Mouse (Mus musculus) layer of hippocampus, adult 2 months (tissue): ENCODE measurements at regions not wholly inside any gene's neighbourhood (a gene's known extent, or its start where the extent isn't known, plus 50 kb on each side); places are given as distances from the start of the nearest gene placed in this dataset.

Experiments used
- DNase-seq, 2 experiments: peaks; one replicate each; pipeline ENCODE4 v3.0.0; 2022; ENCODE audit warnings: low spot score in 2 of 2
- H3K27ac ChIP-seq: fragments of 200-600 bp; 2 replicates; pipeline ENCODE4 v1.8.1; 2022
- H3K4me3 ChIP-seq: fragments of 200-600 bp; 2 replicates; pipeline ENCODE4 v1.8.1; 2022; ENCODE audit warnings: mild to moderate bottlenecking
- CTCF ChIP-seq: fragments of 200-600 bp; conservative IDR thresholded peaks from 2 replicates; pipeline ENCODE4 v1.8.1; 2022; ENCODE audit warnings: antibody characterized with exemption, mild to moderate bottlenecking, moderate library complexity

DNA sequence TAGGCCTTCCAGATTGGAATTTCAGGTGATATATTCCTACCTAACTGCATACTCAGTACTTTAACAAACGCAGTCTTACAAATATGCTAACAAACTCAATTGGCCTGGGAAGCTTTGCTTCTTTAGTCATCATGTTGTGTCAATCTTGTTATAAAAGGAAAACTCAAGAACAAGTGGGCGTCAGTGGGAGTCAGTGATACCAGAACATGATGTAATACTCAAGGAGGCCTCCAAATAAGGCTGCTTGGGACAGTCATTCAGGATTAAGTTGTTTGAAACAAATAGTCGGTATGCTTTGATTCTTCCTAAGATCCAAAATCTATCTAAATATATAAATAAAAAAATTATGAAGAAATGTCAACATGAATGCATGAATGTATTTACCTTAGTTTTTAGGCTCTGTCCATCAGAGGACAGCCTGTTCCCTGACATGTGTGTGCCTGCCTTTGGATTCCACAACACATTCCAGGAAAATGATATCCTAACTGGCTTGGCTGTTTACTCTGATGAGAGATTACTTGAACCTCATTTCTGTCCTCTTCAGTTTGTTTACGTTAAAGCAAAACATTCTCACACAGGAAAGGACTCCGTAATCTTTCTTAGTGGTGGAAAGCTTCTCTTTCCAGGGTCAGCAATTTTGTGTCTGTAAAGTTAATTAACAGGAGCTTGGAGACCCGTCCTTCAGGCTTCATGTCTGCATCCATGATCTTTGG, 345.7 kb upstream of the Marcks start:
- DNase-seq = no peak
- Histone ChIP-seq H3K27ac (no peak overlapping the region), H3K4me3 (no peak overlapping the region)
- no peak for TF ChIP-seq CTCF

DNA sequence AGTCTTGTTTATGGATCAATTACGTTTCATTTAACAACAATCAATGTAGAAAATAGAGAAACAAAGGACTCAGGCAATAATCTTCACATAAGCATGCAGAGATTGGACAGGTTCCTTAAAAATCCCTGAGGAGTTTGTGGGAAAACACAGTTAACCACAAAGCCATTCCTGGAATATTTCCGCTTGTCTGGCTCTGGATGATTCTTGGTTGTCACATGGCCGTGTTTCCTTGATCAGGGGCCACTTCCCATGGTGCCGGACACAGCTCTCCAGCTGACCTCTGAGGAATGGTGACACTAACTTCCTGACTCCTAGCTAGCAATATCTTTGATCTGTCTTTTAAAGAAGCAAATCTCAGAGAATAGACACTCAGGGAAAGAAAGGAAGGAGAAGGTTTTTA, 344.8 kb upstream of the Marcks start:
- no peak for DNase-seq
- no peak overlapping the region for H3K4me3 ChIP-seq
- no peak for TF ChIP-seq CTCF
- H3K27ac ChIP-seq = no peak overlapping the region

DNA sequence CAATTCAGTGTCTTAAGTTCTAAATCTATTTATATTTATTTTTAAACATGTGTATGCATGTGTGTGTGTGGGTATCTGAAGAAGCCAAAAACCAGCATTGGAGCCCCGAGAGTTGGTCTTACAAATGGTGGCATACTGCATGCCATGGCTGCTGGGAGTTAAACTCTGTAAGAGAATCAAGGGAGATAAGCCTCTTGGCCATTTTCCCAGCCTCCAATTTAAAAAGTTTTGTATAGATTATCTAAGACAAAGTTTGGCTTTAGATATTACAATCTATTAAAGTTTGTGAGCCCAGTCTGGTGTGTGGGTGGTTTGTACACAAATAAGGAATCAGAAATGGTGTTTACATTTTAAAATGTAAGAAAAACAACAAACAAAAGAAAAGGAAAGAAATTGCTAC, 343.2 kb upstream of the Marcks start:
- no peak for DNase-seq
- Histone ChIP-seq H3K4me3 (no peak overlapping the region), H3K27ac (no peak overlapping the region)
- TF ChIP-seq CTCF = no peak

DNA sequence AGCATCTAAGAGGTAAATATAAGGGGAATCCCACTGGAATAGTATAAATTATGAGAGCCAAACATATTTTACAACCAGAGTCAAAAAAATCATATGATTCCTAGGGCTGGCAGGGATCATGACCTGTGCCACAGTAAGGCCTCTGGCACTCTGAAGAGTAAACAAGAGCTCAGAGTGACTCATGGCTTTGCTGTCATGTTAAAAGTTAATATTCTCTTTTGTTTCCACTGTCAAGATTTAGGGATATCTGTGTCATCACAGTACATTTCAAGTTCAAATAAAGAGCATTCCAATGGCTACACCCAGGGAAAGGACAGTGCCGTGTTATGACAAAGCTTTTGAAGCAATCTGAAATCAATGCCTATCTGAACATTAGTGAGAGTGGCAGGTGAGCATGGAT, 341.6 kb upstream of the Marcks start:
- no peak for TF ChIP-seq CTCF
- no peak overlapping the region for H3K4me3 ChIP-seq
- no peak for DNase-seq
- no peak overlapping the region for H3K27ac ChIP-seq

DNA sequence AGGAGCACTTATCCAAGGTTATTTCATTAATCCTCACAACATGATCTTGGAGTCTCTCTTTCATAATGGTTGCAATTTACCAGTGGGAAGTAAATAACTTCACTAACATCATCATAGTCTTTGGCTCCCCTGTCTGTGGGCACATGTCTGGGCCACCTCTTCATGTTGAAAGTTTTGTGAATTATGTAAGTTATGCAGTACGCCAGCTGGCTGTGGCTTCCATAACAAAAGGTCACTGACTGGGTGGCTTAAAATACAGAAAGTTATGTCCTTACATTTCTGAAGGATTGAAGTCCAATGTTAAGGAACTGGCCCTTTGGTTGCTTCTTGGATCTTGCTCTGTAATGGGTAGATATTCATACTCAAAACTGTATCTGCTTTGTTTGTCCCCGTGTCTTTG, 339.4 kb upstream of the Marcks start:
- TF ChIP-seq CTCF = no peak
- no peak overlapping the region for H3K27ac ChIP-seq
- H3K4me3 ChIP-seq = no peak overlapping the region
- DNase-seq = no peak

DNA sequence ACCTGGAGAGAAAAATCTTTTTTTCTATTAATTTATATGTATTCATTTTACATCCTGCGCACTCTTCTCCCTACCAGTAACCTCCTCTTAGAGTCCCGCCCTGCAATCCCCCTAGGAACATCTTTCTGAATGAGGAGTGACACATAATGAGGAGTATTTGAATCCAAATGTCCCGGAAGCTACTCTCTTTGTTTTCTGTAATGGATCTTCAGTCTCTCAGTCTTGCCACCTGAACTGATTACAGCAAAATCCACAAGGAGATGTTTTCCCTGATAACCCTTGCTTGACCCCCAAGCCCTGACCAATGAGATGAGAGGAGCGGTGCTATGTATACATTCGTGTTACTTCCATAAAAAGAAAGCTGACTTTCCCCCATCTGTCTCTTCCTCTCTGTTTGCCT, 334.4 kb upstream of the Marcks start:
- Histone ChIP-seq H3K27ac (no peak overlapping the region), H3K4me3 (no peak overlapping the region)
- no peak for DNase-seq
- TF ChIP-seq CTCF = no peak

DNA sequence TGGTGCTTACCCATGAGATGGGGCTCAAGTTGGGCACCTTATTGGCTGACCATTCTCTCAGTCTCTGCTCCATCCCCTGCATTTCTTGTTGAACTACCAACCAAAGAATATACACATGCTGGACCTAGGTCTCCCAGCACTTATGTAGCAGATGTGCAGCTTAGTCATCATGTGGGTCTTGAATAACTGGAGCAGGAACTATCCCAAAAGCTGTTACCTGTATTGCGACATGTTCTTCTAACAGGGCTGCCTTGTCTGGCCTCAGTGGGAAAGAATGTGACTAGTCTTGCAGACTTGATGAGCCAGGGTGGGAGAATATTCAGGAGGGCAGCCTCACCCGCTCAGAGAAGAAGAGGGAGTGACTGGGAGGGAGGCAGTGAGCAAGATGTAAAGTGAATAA, 318.7 kb upstream of the Marcks start:
- Histone ChIP-seq H3K4me3 (no peak overlapping the region), H3K27ac (no peak overlapping the region)
- no peak for TF ChIP-seq CTCF
- no peak for DNase-seq

DNA sequence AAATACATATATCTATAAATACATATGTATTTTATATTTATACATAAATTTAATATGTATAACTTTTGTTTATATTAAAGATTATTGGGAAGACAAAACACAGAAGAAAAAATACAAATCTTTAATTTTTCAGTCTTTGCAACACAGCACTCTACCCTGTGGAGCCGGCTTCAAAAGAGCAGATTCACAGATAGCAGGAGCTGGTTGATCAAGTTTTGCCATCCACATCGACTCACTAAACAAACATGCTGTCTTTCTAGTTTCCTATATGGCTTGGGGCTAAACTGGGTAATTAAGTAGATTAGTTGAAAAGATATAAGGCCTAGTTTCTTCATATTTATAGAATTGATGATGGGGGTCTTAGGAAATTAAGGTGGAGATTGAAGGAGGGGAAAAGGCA, 311.2 kb upstream of the Marcks start:
- no peak for TF ChIP-seq CTCF
- no peak for DNase-seq
- H3K27ac ChIP-seq = no peak overlapping the region
- no peak overlapping the region for H3K4me3 ChIP-seq

DNA sequence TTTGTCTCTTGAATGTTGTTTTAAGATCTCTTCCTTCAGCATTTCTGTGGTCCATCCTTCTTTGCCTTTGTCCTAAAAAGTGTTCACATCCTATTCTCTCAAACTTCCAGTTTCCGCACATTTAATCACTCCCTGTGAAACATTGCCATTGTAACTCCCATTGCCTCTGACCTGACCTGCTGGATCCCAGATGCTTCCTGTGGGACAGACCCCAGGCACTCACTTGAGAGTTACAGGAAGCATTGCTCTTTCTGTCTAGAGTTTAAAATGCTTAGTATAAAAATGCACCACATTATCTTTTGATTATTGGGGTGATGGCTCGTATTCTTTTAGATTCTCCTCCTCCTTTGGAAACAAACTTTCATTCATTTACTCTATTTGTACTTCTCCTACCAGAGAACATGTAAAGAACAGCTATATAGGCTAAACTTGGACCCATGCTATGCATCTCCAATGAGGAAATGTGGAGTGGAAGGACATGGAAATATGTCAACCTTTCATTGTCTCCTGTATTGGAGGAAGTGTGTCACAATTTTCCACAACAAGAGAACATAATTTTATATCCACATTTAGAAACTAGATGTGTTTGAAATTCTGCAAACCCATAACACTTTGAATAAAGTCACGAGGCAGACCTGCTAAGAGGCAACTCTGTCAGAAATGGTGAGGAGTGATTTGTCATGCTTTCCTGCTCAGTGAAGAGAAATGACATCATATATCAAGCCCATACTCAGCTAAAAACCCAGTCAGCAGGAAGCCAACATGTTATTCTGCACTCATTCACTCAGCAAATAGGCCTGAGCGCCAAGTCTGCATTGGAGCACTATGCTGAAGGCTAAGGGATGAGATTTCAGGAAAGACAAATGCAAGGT, 308.8 kb upstream of the Marcks start:
- no peak overlapping the region for H3K4me3 ChIP-seq
- TF ChIP-seq CTCF = no peak

DNA sequence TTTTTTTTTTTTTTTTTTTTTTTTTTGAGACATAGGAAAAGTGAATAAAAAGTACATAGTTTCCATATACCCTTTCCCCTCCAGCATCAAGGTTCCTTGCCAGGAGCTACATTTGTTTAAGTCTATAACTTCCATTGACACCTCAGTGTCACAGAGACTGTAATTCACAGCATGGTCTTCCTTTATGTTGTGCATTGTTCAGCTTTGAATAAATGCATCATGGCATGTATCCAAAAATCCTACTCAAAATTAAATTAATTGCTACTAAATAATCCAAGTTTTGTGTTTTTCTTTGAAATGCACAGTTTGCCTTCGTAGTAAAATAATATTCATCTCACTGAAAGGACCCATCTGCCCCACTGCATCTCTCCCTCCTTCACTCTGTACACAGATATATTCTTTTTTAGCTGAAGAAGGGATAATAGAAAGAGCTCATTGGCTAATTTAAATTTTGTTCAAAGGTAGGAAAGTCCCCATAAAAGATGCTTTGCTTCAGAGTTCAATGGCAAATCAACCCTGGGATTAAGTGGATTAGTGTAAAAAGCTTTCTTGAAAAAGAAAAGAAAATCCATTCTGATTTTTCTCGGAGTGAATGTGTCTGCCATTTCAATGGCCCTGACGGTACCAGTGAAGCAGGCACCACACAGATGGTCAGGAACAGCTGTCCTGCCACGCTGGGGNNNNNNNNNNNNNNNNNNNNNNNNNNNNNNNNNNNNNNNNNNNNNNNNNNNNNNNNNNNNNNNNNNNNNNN, 301.3 kb upstream of the Marcks start:
- H3K4me3 ChIP-seq = no peak overlapping the region
- TF ChIP-seq CTCF = no peak
- no peak for DNase-seq
- H3K27ac ChIP-seq = no peak overlapping the region

More for the DNA sequence above, 308.8 kb upstream of the Marcks start:
- no peak for DNase-seq
- H3K27ac ChIP-seq = no peak overlapping the region

DNA sequence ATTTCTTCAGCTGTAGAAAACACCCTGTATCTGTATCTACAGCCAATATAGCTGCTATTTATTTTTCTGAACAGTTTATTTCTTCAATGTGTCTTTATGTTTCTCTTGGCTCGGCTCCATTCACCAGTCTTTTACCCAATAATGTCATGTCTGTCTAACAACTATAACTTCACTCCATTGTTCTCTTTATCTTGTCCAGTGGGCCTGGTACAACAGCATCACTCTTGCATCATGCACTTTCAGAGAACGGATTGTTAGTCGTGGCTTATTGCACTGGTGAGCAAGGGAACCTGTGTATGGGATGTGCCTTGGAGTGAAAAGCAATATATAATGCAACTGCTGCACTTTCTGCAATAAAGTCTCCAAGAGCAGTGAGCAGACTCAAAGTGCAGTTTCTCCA, 299.6 kb upstream of the Marcks start:
- no peak for TF ChIP-seq CTCF
- DNase-seq = no peak
- no peak overlapping the region for H3K4me3 ChIP-seq
- no peak overlapping the region for H3K27ac ChIP-seq

DNA sequence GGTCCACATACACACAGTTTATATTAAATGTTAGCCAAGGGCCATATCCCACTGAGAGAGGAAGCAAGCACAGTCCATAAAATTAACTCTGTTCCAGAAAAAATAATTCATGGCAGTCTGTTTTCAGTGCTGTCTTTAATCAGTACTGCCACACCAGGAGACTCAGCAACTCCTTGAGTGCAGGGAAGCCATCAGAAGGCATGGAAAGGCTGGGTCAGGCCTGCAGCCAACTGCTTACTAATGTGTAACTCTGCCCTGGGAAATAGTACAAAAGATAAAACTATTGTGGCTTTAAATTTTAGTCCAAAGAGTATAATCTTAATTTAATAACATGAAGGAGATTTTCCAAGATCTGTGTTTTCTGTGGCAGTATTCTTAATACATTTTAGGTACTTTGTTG, 298.1 kb upstream of the Marcks start:
- no peak overlapping the region for H3K27ac ChIP-seq
- TF ChIP-seq CTCF = no peak

DNA sequence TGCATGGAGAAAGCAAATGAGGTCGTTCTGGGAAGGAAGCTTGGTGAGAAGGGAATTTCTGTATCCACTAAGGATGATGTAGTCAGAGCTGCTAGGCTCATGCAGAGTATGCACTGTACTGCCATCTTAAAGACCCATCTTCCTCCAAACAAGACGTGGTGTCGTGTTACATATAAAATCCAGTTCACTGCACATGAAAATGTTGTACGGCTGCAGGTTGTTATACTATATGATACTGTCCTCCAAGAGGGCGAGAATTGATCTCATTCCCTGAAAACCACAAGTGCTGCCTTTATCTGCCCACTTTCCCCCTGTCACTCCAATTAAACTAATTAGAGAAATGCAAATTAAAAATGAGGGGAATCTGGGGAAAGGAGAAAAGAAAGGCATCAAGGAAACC, 295.5 kb upstream of the Marcks start:
- Histone ChIP-seq H3K27ac (no peak overlapping the region), H3K4me3 (no peak overlapping the region)
- DNase-seq = no peak
- TF ChIP-seq CTCF = no peak

More for the DNA sequence above, 298.1 kb upstream of the Marcks start:
- no peak overlapping the region for H3K4me3 ChIP-seq
- DNase-seq = no peak
